Mouse (Mus musculus) Patski (cell line): ENCODE measurements around the gene Nmt1. TPM values are rescaled to one million over a fixed set of nuclear protein-coding genes. Genes with fewer than 3 reads are reported as not detected.

Source experiments
- ATAC-seq: fragments of 100-300 bp; one replicate; pipeline ENCODE4 v1.8.0; 2021
- CTCF ChIA-PET: fragments of 350-600 bp; sonication (Branson Sonifier 250); formaldehyde crosslinking; loops from one replicate; lab custom pipeline; 2022; ENCODE audit warnings: inconsistent platforms; lab: Charles Lee
- POLR2A ChIA-PET: fragments of 350-600 bp; sonication (Branson Sonifier 250); formaldehyde crosslinking; loops from one replicate; lab custom pipeline; 2022; ENCODE audit warnings: antibody characterized with exemption, inconsistent platforms; lab: Charles Lee
- DNase-seq: peaks from one replicate; pipeline ENCODE4 v3.0.0-alpha.2; 2011; ENCODE audit warnings: low read depth, low spot score
- H3K27me3 ChIP-seq: fragments of 371-371 bp; one replicate; pipeline ENCODE4 v1.5.1; 2021
- CTCF ChIP-seq: fragments of 100-300 bp; IDR thresholded peaks from one replicate; pipeline ENCODE4 v1.5.1; 2021
- in situ Hi-C: fragments of 300-500 bp; cut with MboI; formaldehyde crosslinking; loops from 3 replicates; pipeline ENCODE4 v1.11.1; 2018; ENCODE audit warnings: low pct_unique_long_range_greater_than_20kb, mixed read lengths
- polyA plus RNA-seq: library from polyadenylated mRNA; unstranded; gene quantifications from one replicate; pipeline ENCODE4 v1.2.3, GENCODE M21; 2021

Gene Nmt1
- polyA plus RNA-seq, 1 experiment from 2014 or later: 87.5 TPM

- DNase-seq (no peak), ATAC-seq (no peak)
- TF ChIP-seq CTCF: no peak
- ChIA-PET CTCF (interaction anchor here (0.7 to 6.0 kb wide), 11 partner anchors 8 to 214 kb away, joined by 3 to 68 read pairs (median 5); partner anchors contain the start of genes Acbd4, Hexim2 and Plcd3), POLR2A (interaction anchor here (1.1 to 7.3 kb wide), 9 partner anchors 8 to 51 kb away, joined by 3 to 86 read pairs (median 12); partner anchors contain the start of genes Acbd4, Hexim2 and Plcd3)
- no peaks in the 10 kb centered on the region for H3K27me3 ChIP-seq
- in situ Hi-C loops: no loop called here
These were observed 89.6 kb downstream of the Nmt1 start for GRCm38 (mm10) chr11:103117591-103118009.

Other genes with a start within 250 kb of the Nmt1 start
- gene Gjc1, start 208.5 kb upstream of the Nmt1 start, polyA plus RNA-seq: 33.9 TPM
- not detected for gene Higd1b, start 192.3 kb upstream of the Nmt1 start, polyA plus RNA-seq
- 120 TPM for gene Eftud2, start 147.2 kb upstream of the Nmt1 start, polyA plus RNA-seq
- 6.0 TPM for gene Ccdc103, start 147.0 kb upstream of the Nmt1 start, polyA plus RNA-seq
- 0.26 TPM for gene Fam187a, start 143.0 kb upstream of the Nmt1 start, polyA plus RNA-seq
- 0.44 TPM for gene Gfap, start 127.3 kb upstream of the Nmt1 start, polyA plus RNA-seq
- 13.4 TPM for gene Kif18b, start 103.1 kb upstream of the Nmt1 start, polyA plus RNA-seq
- 19.6 TPM for gene C1ql1, start 81.5 kb upstream of the Nmt1 start, polyA plus RNA-seq
- 60.6 TPM for gene Dcakd, start 143 bp downstream of the Nmt1 start, polyA plus RNA-seq
- 56.1 TPM for gene Plcd3, start 73.5 kb downstream of the Nmt1 start, polyA plus RNA-seq
- gene Acbd4, start 73.5 kb downstream of the Nmt1 start, polyA plus RNA-seq: 100 TPM
- gene Hexim1, start 88.0 kb downstream of the Nmt1 start, polyA plus RNA-seq: 47.5 TPM
- 20.6 TPM for gene Hexim2, start 104.2 kb downstream of the Nmt1 start, polyA plus RNA-seq
- gene Fmnl1, start 142.9 kb downstream of the Nmt1 start, polyA plus RNA-seq: 22.4 TPM
- gene 1700023F06Rik, start 180.4 kb downstream of the Nmt1 start, polyA plus RNA-seq: 0.17 TPM
- not detected for gene Spata32, start 190.2 kb downstream of the Nmt1 start, polyA plus RNA-seq
- gene Map3k14, start 239.3 kb downstream of the Nmt1 start, polyA plus RNA-seq: 16.8 TPM